Mouse (Mus musculus) CH12.LX (cell line): ENCODE measurements around the gene Trim7. TPM values are rescaled to one million over a fixed set of nuclear protein-coding genes. Genes with fewer than 3 reads are reported as not detected.

Experiments used
- DNase-seq: peaks from one replicate; pipeline ENCODE4 v3.0.0-alpha.2; 2013; ENCODE audit errors: extremely low read depth
- H3K27ac ChIP-seq: 2 replicates; pipeline ENCODE4 v1.5.1; 2012; ENCODE audit warnings: low read depth, mild to moderate bottlenecking, control low read depth, moderate library complexity; ENCODE audit not compliant: insufficient read depth
- H3K27me3 ChIP-seq: replicated peaks from 2 replicates; pipeline ENCODE3; 2012; ENCODE audit warnings: inconsistent platforms
- H3K36me3 ChIP-seq, 2 experiments: replicated peaks in 1 of 2; 2 replicates each; pipeline versions ENCODE3 to v1.6.1; 2012; ENCODE audit warnings: inconsistent platforms in 1 of 2, low read length in 1 of 2, mild to moderate bottlenecking in 1 of 2, mixed read lengths in 1 of 2, moderate library complexity in 1 of 2; ENCODE audit not compliant: control insufficient read depth in 1 of 2, insufficient read depth in 1 of 2
- H3K4me1 ChIP-seq, 2 experiments: 2 replicates each; pipeline ENCODE4 v1.6.1; 2012; ENCODE audit warnings: inconsistent platforms in 1 of 2, moderate library complexity in 1 of 2; ENCODE audit not compliant: insufficient read depth in 2 of 2, control insufficient read depth in 1 of 2
- H3K4me2 ChIP-seq: 2 replicates; pipeline ENCODE4 v1.6.1; 2012; ENCODE audit warnings: low read depth, mild to moderate bottlenecking, control low read depth; ENCODE audit not compliant: poor library complexity, insufficient read depth, severe bottlenecking
- H3K4me3 ChIP-seq, 3 experiments: fragments of 150-350 bp in 1 of 3; sonication (generic) in 1 of 3; replicated peaks in 1 of 3; 2 replicates each; pipeline versions ENCODE3 to v1.5.1; 2011 to 2012; ENCODE audit warnings: low read depth in 2 of 3, low read length in 2 of 3, mild to moderate bottlenecking in 2 of 3, moderate library complexity in 2 of 3, control low read depth in 1 of 3, improper control_type of control experiment in 1 of 3, inconsistent platforms in 1 of 3, mixed read lengths in 1 of 3; ENCODE audit not compliant: poor library complexity in 1 of 3
- H3K79me2 ChIP-seq: replicated peaks from 2 replicates; pipeline ENCODE4 v1.6.1; 2012; ENCODE audit warnings: mild to moderate bottlenecking, moderate library complexity; ENCODE audit not compliant: control insufficient read depth, poor library complexity, insufficient read depth, severe bottlenecking; ENCODE audit errors: extremely low read depth
- H3K9ac ChIP-seq: 2 replicates; pipeline ENCODE4 v1.6.1; 2012; ENCODE audit warnings: low read depth, mild to moderate bottlenecking, control low read depth, moderate library complexity; ENCODE audit not compliant: insufficient read depth
- H3K9me3 ChIP-seq: replicated peaks from 2 replicates; pipeline ENCODE3; 2012; ENCODE audit warnings: low read length, inconsistent platforms, mixed read lengths
- CHD1 ChIP-seq: IDR thresholded peaks from 2 replicates; pipeline ENCODE4 v1.6.1; 2012; ENCODE audit warnings: low read depth, low read length, improper control_type of control experiment, inconsistent platforms
- CHD2 ChIP-seq: IDR thresholded peaks from 2 replicates; pipeline ENCODE4 v1.6.1; 2011; ENCODE audit warnings: low read length, improper control_type of control experiment
- CTCF ChIP-seq, 2 experiments: IDR thresholded peaks in 1 of 2; conservative IDR thresholded peaks in 1 of 2; 2 replicates each; pipeline ENCODE4 v1.5.1; 2011 to 2012; ENCODE audit warnings: low read depth in 2 of 2, low read length in 2 of 2, improper control_type of control experiment in 1 of 2, inconsistent platforms in 1 of 2, mild to moderate bottlenecking in 1 of 2, moderate library complexity in 1 of 2
- E2F4 ChIP-seq: IDR thresholded peaks from 2 replicates; pipeline ENCODE4 v1.6.1; 2011; ENCODE audit warnings: low read depth, low read length, improper control_type of control experiment; ENCODE audit not compliant: insufficient replicate concordance
- ELF1 ChIP-seq: IDR thresholded peaks from 2 replicates; pipeline ENCODE4 v1.6.1; 2014; ENCODE audit warnings: low read depth, mild to moderate bottlenecking, inconsistent platforms, low read length, improper control_type of control experiment
- JUN ChIP-seq: IDR thresholded peaks from 2 replicates; pipeline ENCODE4 v1.6.1; 2011; ENCODE audit warnings: low read depth, mild to moderate bottlenecking, low read length, improper control_type of control experiment, moderate library complexity; ENCODE audit not compliant: insufficient read depth
- JUND ChIP-seq: conservative IDR thresholded peaks from 2 replicates; pipeline ENCODE4 v1.6.1; 2011; ENCODE audit warnings: low read depth, low read length, improper control_type of control experiment
- KAT2A ChIP-seq: IDR thresholded peaks from 2 replicates; pipeline ENCODE4 v1.6.1; 2012; ENCODE audit warnings: low read length, improper control_type of control experiment, inconsistent platforms; ENCODE audit not compliant: insufficient replicate concordance
- MAX ChIP-seq: IDR thresholded peaks from 2 replicates; pipeline ENCODE4 v1.6.1; 2011; ENCODE audit warnings: low read length, improper control_type of control experiment
- MEF2A ChIP-seq: IDR thresholded peaks from 2 replicates; pipeline ENCODE4 v1.6.1; 2014; ENCODE audit warnings: low read depth, mild to moderate bottlenecking, inconsistent platforms, low read length, improper control_type of control experiment, borderline replicate concordance
- MXI1 ChIP-seq: IDR thresholded peaks from 2 replicates; pipeline ENCODE4 v1.6.1; 2011; ENCODE audit warnings: mild to moderate bottlenecking, low read depth, low read length, improper control_type of control experiment
- MYC ChIP-seq: IDR thresholded peaks from 2 replicates; pipeline ENCODE4 v1.6.1; 2011; ENCODE audit warnings: low read depth, mild to moderate bottlenecking, improper control_type of control experiment, low read length
- NELFE ChIP-seq: IDR thresholded peaks from 2 replicates; pipeline ENCODE4 v1.6.1; 2011; ENCODE audit warnings: low read depth, low read length, improper control_type of control experiment
- PAX5 ChIP-seq: IDR thresholded peaks from 2 replicates; pipeline ENCODE4 v1.6.1; 2012; ENCODE audit warnings: low read length, inconsistent platforms, mixed read lengths
- POLR2A ChIP-seq: IDR thresholded peaks from 2 replicates; pipeline ENCODE4 v1.6.1; 2011; ENCODE audit warnings: low read depth, mild to moderate bottlenecking, improper control_type of control experiment, low read length
- POLR2AphosphoS2 ChIP-seq: IDR thresholded peaks from 2 replicates; pipeline ENCODE4 v1.6.1; 2011; ENCODE audit warnings: low read depth, low read length, improper control_type of control experiment
- RAD21 ChIP-seq: IDR thresholded peaks from 2 replicates; pipeline ENCODE4 v1.6.1; 2011; ENCODE audit warnings: low read depth, mild to moderate bottlenecking, low read length, improper control_type of control experiment, moderate library complexity
- SMC3 ChIP-seq: IDR thresholded peaks from 2 replicates; pipeline ENCODE4 v1.6.1; 2011; ENCODE audit warnings: low read depth, low read length, improper control_type of control experiment
- TBP ChIP-seq: conservative IDR thresholded peaks from 2 replicates; pipeline ENCODE4 v1.6.1; 2011; ENCODE audit warnings: low read depth, low read length, improper control_type of control experiment
- UBTF ChIP-seq: IDR thresholded peaks from 2 replicates; pipeline ENCODE4 v1.6.1; 2012; ENCODE audit warnings: low read depth, mild to moderate bottlenecking, inconsistent platforms, low read length, improper control_type of control experiment, moderate library complexity
- ZC3H11A ChIP-seq: IDR thresholded peaks from 2 replicates; pipeline ENCODE4 v1.6.1; 2012; ENCODE audit warnings: low read depth, mild to moderate bottlenecking, inconsistent platforms, low read length, improper control_type of control experiment
- ZKSCAN1 ChIP-seq: IDR thresholded peaks from 2 replicates; pipeline ENCODE4 v1.6.1; 2012; ENCODE audit warnings: low read depth, inconsistent platforms, low read length, improper control_type of control experiment, borderline replicate concordance
- ZMIZ1 ChIP-seq: IDR thresholded peaks from 2 replicates; pipeline ENCODE4 v1.6.1; 2012; ENCODE audit warnings: low read depth, mild to moderate bottlenecking, inconsistent platforms, low read length, improper control_type of control experiment
- dilution Hi-C: fragments of 300-500 bp; cut with MboI; formaldehyde crosslinking; loops from 2 replicates; pipeline ENCODE4 v1.14.3; 2020; ENCODE audit warnings: low sequenced_read_pairs; ENCODE audit not compliant: extremely low pct_unique_long_range_greater_than_20kb, extremely low pct_ligation_motif_present
- in situ Hi-C: fragments of 300-500 bp; cut with MboI; formaldehyde crosslinking; loops from 3 replicates; pipeline ENCODE4 v1.14.3; 2019; ENCODE audit warnings: low sequenced_read_pairs, low pct_ligation_motif_present, low pct_unique_long_range_greater_than_20kb, mixed read lengths
- polyA plus RNA-seq: library from polyadenylated mRNA; unstranded; fragments of >175 nt; gene quantifications from 2 replicates; pipeline ENCODE4 v1.2.1, GENCODE M21; 2012; ENCODE audit warnings: low read depth; ENCODE audit not compliant: insufficient read length
- total RNA-seq, 2 experiments: library from RNA; depleted of rRNA; stranded (reverse); fragments of 300-350 nt in 1 of 2; fragments of >200 nt in 1 of 2; gene quantifications; 2 replicates each; pipeline ENCODE4 v1.2.3; 2012 to 2014

The Trim7 gene
- total and polyA plus RNA-seq, 3 experiments = 9.2 to 34.6 (median 15.1) TPM

DNA sequence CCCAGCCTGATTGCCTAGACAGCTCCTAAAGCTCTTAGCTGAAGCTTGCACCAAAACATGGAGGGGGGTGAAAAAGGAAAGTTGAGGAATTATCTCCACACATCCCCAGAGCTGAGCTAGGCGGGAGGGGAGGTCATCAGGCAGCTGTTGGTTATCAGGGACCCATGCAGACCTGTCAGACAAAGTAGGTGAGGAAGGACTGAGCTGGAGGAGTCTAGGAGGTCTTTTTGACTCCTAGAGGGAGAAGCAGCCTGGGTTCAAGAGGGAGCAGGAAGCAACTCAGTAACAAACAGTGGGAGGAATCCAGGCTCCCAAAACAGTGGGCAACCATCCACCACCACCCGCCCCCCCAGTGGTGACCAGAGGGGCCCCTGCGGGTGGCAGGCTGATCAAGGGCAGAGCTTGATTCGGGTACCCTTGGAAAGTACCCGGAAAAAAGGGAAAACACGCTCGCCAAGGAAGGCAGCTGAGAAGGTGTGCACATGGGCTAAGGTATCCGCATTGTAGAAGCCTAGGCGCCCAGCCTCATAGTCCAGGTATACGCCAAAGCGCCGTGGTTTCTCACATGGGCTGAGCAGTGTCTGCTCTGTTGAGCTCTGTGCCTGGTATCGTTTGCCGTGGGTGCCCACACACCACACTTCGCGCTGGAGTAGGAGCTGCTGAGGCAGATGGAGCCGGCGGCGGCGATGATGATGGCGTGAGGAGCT, 18.9 kb upstream of the Trim7 start (continued):
- no peak for TF ChIP-seq E2F4
- TF ChIP-seq ZKSCAN1 = no peak
- no peak for TF ChIP-seq MEF2A
- peak; percentile 93 for TF ChIP-seq POLR2AphosphoS2
- TF ChIP-seq SMC3 = 0 out of 2 replicates have a peak, but pooled peaks have one; percentile 1
- no peak for TF ChIP-seq RAD21
- TF ChIP-seq UBTF = no peak
- TF ChIP-seq ZMIZ1 = peak; percentile 80
- TF ChIP-seq ELF1 = 0 out of 2 replicates have a peak, but pooled peaks have one; percentile 11
- TF ChIP-seq MAX = no peak
- TF ChIP-seq JUND = no peak
- TF ChIP-seq JUN = no peak
- peak; percentile 13; the same call in 1 of the 2 replicates for TF ChIP-seq MYC
- no peak for TF ChIP-seq ZC3H11A
- no peak for TF ChIP-seq TBP
- TF ChIP-seq CHD1 = no peak
- TF ChIP-seq KAT2A = no peak

DNA sequence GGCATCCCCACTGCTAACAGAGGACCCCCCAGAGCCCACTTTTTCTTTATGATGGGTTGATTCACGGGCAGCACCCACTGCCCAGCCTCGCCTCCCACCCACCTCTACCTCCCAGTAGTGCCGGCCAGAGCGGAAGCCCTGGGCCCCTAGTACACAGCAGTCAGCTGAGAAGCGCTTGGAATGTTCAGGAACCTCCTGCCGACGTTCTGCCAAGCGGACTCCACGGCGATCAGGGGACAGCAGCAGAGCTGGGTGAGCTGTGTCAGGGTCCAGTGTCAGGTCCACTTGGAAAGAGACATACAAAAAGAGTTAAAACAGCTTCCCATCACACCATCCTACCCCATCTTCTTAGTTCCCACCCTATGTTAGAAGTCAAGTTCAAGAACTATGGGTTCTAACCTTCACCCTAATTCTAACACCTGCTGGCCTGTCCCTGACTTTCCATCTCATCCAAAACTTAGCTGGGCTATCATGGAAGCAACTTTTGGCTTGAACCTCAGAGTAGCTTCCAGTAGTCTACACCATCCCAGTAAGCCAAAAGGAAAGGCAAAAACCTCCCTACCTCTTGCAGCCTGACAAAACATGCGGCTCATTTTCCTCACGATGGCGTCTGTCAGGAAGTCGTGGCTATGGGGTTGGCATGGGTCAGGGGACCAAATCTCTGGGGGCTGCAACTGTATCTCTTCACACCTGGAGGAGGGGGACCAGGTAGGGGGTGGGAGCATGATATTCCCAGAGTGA, 18.2 kb upstream of the Trim7 start:
- in situ Hi-C loops = no loop called here
- Histone ChIP-seq H3K4me3 (no peak overlapping the region), H3K27me3 (no peaks in the 10 kb centered on the region)

More for the DNA sequence above, 18.2 kb upstream of the Trim7 start:
- Histone ChIP-seq H3K9me3 (no peaks in the 10 kb centered on the region), H3K27ac (no peak overlapping the region), H3K4me1 (peaks cover 10 to 57% of the 10 kb centered on the region in 2 experiments), H3K79me2 (peaks cover 20% of the 10 kb centered on the region)
- dilution Hi-C loops = no loop called here
- TF ChIP-seq MXI1 (no peak), CTCF (conservative IDR thresholded peaks at IDR 0.05 in 1 of 2, IDR thresholded peaks at IDR 0.05 in 1 of 2; ENCODE audit: low read depth in 2 of 2, low read length in 2 of 2) (no peak), POLR2A (peak; percentile 53), NELFE (no peak), POLR2AphosphoS2 (peak; percentile 20), ELF1 (no peak), CHD2 (peak; percentile 62; the same call in 1 of the 2 replicates), E2F4 (no peak), UBTF (no peak), PAX5 (no peak)
- TF ChIP-seq, all 38 proteins: peak for 3
- no peak overlapping the region for H3K9ac ChIP-seq
- H3K36me3 ChIP-seq = peaks cover 89 to 98% of the 10 kb centered on the region in 2 experiments
- H3K4me2 ChIP-seq = no peak overlapping the region
- DNase-seq = no peak
